Mouse (Mus musculus): Measurements from ENCODE around the gene Fmnl3.
"Not testable (repeated sequence)": the region's sequence is repeated elsewhere in the genome, so short reads cannot be mapped to it uniquely, and the experiment has no call there.

Gene Fmnl3

DNA sequence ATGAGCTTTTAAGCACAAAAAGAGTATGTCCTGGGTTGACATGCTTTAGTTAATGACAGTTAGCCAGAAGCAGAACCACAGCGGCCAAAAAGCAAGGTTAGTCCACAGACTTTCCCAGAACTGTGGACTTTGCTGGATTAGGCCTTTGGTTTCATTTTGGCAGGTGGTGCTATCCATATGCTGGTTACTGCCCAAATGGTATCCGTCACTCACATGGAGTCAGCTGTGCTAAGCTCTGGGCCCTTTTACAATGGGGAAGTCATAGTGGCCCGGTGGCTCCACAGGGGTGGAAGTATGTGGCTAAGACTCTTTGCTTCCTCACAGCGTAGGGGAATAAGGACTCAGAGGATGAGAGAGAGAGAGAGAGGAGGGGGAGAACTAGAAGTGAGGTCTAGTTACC, 17.7 kb upstream of the Fmnl3 start:
- DNase-seq (ENCODE audit: low read depth, low spot score) = no peak

DNA sequence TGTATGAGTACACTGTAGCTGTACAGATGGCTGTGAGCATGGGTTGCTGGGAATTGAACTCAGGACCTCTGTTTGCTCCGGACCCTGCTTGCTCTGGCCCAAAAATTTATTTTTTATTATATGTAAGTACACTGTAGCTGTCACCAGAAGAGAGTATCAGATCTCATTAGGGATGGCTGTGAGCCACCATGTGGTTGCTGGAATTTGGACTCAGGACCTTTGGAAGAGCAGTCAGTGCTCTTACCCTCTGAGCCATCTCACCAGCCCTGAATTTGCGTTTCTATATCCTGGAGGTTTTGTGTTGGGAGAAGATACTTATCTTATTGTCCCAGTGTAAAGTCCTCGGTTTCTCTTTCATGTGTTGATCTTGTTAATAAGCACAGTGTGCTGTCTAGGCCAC, 16.5 kb upstream of the Fmnl3 start:
- no peak for DNase-seq (ENCODE audit: low read depth, low spot score)

DNA sequence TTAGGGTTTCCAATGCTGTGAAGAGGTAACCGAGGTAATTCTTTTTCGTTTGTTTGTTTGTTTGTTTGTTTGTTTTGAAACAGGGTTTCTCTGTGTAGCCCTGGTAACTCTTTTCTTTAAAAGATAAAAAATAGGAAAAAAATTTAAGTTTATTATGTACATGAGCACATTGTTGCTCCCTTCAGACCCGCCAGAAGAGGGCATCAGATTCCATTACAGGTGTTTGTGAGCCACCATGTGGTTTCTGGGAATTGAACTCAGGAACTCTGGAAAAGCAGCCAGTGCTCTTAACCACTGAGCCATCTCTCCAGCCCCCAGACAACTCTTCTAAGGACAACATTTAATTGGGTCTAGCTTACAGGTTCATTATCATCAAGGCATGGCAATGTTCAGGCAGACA, 15.8 kb upstream of the Fmnl3 start:
- not testable (repeated sequence) for DNase-seq (ENCODE audit: low read depth, low spot score)

DNA sequence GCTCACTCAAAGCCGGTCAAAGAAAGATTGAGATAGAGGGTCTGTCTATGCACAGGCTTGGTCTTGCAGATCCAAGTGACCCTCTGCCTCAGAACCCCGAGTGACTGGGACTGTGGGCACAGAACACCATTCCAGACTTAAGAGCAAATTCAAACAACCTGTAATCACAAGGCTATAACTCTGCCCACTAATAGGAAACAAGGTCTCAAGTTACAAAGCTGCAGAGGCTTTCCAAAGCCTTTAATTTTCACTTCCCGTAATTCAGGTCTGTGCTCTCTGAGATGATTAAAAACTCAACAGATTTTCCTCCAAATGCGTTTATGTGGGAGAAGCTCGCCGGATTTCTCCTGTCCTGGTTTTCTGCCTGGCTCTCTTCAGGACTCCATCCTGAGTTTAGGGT, 13.8 kb upstream of the Fmnl3 start:
- DNase-seq (ENCODE audit: low read depth, low spot score) = no peak

DNA sequence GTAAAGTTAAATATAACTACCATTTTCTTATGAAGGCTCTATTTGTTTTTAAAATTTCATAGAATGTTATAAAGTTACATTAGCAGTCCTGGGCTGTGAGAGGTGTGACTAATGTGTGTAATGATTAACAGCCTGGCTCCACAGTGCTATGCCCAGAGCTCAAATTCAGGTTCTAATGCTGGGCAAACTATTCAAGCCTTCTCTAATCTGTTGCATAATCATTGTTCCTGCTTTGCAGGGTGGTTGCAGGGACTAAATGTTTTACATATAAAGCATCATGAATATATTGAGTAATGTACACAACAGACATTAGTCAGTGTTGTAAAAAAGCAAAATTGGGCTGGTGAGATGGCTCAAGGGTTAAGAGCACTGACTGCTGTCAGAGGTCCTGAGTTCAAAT, 12.6 kb upstream of the Fmnl3 start:
- no peak for DNase-seq (ENCODE audit: low read depth, low spot score)

DNA sequence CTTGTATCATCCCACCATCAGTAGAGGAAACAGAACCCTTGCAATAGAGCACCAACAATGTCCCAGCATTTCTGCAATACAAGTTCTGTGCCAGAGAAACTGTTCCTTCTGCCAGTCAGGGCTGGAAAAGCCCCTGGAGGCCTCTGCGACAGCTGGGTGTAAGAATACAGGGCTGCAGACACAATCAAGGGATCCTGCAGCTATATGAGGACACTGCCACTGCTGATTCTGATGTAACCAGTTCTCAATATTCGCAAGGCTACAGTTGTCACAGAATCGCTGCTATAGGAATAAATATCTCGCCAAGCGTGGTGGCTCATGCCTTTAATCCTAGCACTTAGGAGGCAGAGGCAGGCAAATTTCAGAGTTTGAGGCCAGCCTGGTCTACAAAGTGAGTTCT, 6.0 kb upstream of the Fmnl3 start:
- DNase-seq (ENCODE audit: low read depth, low spot score) = no peak

DNA sequence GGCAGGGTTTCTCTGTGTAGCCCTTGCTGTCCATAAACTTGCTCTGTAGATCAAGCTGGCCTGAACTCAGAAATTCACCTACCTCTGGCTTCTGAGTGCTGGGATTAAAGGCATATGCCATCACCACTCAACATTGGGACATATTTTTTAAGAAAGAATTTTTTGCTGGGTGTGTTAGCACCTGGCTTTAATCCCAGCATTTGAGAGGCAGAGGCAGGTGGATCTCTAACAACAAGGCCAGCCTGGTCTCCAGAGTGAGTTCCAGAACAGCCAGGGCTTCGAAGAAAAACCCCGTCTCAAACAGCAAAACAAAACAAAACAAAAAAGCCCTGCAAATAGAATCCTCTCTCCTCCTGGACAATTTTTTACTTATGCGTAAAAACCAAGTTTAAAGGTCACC, 5.3 kb upstream of the Fmnl3 start:
- no peak for DNase-seq (ENCODE audit: low read depth, low spot score)

DNA sequence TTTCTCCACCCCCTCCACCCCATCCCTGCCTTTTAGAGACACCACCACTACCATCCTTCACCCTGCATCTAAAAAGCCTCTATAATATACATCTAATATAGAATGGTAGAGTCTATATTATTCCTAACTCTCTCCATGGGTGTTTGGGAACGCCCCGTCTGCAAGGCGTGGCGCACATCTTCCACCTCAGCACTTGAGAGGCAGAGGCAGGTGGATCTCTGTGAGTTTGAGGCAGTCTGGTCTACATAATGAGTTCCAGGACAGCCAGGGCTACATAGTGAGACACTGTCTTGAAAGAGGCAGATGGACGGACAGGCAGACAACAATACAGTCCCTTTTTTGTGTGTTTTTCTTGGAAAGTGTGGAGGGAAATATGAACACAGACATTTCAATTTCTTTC, 4.8 kb upstream of the Fmnl3 start:
- DNase-seq (ENCODE audit: low read depth, low spot score) = no peak

DNA sequence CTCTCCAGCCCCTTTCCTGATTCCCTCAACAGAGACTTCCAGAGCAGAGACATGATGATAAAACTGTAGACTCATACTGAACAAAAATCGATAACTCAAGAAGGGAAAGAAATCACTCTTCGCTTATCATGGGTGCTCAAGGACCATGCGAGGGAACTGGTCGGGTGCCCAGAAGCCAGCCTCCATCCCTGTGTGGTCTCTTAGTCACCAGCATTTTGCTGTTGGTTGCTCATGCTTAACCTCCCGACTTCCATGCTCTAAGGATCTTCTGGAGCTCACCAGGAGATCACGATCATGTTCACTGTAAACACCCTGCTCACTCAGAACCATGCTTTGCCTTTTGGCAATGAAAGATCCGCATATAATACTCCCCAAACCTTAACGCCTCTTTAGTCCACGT, 2.5 kb upstream of the Fmnl3 start:
- no peak for DNase-seq (ENCODE audit: low read depth, low spot score)

DNA sequence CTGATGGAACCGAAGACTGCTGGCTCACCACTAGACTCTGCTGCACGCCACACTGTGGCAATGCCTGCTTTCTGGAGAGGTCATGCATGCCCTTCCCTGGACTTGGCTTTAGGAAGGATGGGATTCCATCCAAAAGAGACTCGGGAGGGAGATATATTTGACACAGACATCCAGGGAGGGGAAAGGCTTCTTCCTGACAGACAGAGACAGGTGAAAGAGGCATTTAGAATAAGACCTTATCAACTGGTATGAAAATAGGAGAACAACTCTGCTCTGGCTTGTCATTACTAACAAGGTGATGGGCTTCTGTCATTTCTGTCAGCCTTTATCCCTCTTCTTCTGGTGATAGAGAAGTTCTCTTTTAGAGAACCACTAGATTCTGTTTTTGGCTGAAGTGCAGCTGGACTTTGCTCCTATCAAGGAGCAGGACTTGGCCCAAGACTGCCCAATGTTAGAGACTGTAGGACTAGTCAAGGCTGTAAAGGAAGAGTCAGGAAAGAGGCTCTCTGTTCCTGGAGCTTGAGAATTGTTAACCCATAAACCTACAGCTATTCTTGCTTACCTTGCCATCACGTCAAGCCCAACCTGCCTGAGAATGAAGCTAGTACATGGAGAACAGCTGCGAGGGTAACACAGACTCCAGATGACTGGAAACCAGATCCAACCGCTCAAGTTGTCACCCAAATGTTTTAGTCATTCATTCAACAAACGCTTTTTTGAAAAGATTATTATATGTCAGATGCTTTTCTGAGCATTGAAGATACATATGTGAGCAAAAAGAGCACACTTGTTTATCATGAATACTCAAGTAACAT, 1.5 kb upstream of the Fmnl3 start:
- DNase-seq (ENCODE audit: low read depth, low spot score) = no peak

DNA sequence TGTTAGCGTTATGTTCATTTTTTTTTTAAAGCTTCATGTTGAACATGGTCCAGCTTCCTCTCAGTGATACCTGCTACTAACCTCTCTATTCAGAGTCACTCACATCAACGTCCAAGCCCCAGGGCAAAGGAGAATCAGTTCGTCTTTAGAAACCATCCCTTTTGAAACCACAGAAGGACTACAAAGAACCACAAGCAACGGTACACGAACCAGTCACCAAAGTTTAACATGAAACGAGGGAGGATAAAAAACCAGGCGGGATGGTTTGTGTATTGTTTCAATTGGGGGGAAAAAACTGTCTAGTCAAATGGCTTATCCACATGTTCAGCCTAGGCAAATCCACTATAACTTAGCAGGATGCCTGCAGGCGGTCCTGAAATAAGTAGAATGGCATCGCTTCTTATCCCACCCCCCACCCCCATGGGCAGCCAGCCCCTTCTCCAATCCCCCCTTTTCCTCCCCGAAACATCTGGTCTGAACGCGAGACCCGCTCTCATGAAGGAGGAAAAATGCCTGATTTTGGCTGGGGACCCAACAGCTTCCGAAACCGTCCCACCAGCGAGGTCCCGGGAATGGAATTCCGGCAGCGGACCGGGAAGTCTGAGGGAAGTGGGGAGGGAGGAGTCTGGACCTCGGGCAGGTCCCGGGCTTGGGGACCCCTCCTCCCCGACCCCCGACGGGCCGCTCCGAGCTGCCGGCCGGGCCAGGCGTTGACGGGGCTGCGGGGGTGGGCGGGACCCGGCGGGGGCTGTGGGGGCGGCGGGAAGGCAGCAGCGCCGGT, 701 bp downstream of the Fmnl3 start:
- DNase-seq (ENCODE audit: low read depth, low spot score) = no peak

DNA sequence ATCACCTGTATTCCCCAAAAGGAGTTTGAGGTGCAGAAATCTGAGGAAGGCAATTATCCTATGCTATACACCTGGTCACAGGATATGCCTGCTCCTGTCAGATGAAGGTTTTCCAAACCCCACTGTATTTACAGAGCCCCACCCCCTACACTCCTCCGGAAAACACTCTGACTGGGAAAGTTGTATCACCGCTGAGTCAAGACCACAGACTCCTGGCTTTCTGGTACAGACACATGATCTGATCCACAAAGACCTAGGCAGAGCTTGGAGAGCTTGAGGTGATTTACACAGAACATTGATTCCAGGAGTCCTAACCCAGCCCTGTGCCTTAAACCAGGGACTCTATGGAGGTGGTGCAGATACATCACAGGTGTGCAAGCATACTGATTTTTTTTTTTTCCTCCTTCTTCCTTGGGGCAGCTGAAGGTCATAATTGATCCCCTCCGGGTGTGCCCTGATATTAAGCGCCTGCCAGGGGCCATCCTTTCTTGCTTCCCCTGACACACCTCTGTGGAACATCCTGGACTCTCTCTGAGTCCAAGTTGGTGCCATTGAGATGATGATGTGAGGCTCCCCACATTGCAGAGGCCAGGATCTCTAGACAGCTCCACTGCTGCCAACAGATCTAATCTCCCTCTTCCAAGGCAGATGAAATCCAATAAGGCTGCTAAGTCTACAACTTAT, 1.6 kb downstream of the Fmnl3 start:
- DNase-seq (ENCODE audit: low read depth, low spot score) = no peak

DNA sequence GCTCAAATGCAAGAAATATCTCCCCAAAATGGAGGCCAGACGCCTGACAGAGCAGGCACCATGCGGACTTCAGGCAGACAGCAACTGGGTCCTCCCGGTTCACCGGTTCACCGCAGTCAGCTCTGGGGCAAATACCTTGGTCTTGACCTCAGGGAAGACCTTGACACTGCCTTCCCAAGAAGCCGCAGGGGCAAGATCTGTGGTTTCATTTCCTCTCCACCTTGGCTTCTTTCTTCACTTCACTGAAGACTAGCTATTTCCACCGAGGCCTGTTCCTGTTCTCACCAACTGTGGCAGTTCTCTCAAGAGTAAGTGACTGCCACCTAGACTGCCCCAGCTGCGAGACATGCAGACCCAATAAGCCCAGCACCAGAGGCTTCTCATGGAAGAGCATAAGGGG, 5.4 kb downstream of the Fmnl3 start:
- no peak for DNase-seq (ENCODE audit: low read depth, low spot score)

DNA sequence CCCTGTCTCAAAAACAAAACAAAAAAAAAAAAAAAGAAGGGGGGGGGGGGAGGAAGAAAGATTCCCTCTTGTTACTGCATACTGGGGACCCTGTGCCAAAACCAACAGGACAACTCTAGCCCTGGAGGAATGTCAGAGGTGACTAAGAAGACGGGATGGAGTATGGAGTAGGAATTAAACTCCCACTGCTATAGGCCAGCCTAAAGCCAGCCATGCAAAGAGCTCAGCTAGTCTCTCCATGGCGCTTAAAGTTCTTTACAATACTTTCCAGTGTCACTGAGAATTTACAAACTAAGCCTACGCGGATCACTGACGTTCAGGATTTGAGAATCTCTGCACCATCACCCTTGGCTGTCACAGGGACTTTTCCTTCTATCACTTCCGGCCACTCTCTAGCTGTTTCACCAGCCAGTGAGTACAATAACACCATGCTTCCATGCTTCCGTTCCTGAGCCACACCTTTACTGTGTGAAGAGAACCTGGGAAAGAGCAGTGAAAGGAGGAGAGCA, 6.2 kb downstream of the Fmnl3 start:
- no peak for DNase-seq (ENCODE audit: low read depth, low spot score)

DNA sequence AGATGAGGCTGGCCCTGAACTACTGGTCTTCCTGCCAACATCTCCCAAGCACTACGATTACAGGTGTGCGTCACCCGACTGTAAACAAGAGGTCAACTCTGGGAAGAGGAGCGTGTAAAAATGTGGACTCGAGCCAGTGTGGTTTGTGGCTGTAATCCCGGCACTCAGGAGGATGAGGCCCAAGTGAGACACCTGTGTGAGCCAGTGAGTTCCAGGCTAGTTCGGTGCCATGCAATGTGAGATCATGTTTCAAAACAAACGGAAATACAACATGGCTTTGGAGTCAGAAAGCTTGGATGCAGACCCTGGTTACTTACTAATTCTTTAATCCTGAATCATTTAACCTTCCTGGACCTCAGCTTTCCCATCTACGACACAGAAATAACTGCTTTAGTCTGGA, 11.3 kb downstream of the Fmnl3 start:
- DNase-seq (ENCODE audit: low read depth, low spot score) = no peak

DNA sequence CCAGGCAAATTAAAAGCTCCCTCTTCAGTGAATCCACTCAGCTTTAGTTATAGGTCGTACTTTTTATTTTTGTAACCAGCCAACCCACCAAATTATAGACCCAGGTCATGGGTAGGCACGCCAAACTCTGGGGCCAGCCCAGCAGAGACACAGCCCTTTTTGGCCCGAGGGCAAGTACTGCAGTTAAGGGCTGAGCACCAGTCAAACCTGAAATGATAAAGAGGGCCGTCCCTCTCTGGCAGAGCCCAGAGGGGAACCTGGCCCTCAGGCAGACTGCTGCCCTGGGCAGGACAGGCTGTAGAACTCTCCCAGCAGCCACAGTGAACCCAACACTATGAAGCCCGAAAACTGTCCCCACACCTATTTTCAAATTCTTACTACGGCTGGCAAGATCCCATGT, 13.8 kb downstream of the Fmnl3 start:
- no peak for DNase-seq (ENCODE audit: low read depth, low spot score)

DNA sequence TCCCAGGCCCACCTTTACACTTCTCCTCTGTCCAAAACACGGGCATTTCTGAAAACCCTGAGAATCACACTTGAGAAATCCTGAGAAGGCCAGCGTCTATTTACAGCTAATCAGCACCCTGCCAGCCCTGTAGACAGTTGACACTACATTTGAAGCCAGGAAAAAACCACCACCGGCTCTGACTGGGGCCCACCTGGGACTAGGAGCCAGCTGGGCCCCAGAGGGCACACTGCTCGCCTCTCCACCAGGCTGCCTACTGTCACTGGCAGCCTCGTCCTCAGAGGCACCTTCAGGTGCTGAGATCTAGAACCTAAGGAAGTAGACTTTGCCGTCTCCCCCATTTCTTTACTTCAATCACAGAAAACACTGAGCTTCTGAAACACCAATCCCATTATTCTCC, 14.6 kb downstream of the Fmnl3 start:
- DNase-seq (ENCODE audit: low read depth, low spot score) = no peak

DNA sequence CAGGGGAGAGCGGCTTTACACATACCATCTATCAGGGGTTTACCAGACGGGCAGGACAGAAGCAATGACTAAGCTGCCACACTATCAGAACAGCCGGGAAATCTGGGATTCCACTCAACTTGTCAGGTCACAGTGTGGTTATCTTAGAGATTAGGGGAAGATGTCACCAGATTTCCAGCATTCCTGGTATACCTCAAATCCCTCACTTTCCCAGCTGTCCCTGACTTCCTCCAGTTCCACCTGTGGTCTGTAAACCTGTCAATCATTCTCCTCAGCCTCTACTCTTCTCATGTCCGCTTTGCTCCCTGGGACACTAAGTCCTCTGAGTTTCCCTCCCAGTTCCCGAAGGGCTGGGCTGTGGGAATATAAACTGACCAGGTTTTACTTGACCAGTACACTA, 18.0 kb downstream of the Fmnl3 start:
- no peak for DNase-seq (ENCODE audit: low read depth, low spot score)

DNA sequence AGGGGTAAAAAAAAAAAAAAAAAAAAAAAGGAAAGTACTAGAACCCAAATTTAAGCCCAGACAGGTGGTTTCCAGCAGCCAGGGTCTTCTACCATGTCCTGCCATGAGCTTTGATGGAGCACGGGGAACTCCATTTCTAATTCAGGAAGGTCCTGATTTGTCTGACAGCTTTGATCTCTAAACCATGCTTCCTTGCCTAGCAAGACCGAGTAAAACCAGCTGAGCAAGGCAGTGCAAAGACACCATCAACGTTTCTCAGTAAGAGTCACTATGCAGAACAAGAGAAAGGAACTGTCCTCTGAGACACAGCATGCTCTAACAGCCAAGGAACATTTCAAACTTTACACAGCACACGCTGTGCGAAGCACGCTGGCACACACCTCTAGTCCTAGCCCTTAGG, 18.7 kb downstream of the Fmnl3 start:
- no peak for DNase-seq (ENCODE audit: low read depth, low spot score)

DNA sequence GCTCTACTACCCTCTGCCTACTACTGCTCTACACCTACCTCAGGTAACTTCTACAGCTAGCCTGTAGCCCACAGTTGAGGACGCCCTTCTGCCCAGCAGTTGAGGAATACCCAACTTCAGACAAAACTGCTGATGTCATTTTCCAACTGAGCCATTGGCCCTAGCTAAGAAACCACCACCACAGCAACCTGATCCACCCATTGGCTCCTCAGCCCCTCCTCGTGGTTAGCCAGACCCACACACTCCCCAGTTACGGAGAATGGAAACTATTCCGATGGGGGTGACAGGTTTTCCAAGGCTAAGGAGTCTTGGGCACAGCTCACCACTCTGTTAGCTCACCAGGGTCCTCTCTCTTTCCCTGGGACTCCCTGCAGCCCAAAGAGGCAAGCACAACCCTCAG, 25.3 kb downstream of the Fmnl3 start:
- DNase-seq (ENCODE audit: low read depth, low spot score) = no peak

DNA sequence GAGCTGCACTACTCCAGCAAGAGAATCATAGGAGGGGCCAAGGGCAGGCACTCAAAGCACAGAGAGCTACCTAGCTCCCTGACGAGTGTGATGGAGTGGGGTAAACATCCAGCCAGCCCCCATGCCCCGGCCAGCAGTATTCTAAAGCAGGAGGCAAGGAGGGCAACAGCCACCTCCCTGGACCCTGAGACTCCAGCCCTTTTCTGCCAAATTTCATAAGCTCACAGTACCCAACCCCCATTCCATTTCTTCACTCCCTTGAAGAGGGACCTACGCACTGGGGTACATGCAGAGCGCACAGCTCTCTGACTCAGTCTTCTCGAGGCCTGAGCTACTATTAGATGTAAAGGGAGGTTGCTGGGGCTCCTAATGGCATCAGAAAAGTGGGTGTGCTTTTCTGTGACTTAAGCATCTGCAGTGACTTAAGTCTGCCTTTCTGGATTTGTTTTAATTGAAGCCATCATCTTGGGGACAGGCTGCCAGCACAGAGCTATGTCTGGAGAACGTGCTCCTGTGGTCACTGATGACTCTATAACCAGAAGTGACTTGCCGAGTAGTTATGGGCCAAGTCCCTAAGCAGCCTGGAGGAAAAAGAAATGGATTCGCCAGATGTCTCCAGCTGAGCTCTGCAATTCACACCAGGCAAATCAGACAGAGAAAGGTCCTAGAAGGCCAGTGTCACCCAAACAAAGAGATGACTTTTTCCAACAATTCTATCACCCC, 26.0 kb downstream of the Fmnl3 start:
- no peak for DNase-seq (ENCODE audit: low read depth, low spot score)
